Mouse (Mus musculus) thymus, adult 2 months (tissue): ENCODE results near the gene Plscr5.

Experiments
- CTCF ChIP-seq: fragments of 200-500 bp; IDR thresholded peaks from 2 replicates; pipeline ENCODE4 v1.5.1; 2012; ENCODE audit warnings: mild to moderate bottlenecking, control low read depth, low read length, moderate library complexity, borderline replicate concordance; ENCODE audit not compliant: control insufficient read depth, poor library complexity, insufficient read depth; ENCODE audit errors: extremely low read depth
- POLR2A ChIP-seq: fragments of 200-500 bp; IDR thresholded peaks from 2 replicates; pipeline ENCODE4 v1.6.1; 2012; ENCODE audit warnings: mild to moderate bottlenecking, low read length, control low read depth, moderate library complexity; ENCODE audit not compliant: control insufficient read depth, poor library complexity, insufficient read depth; ENCODE audit errors: extremely low read depth

DNA sequence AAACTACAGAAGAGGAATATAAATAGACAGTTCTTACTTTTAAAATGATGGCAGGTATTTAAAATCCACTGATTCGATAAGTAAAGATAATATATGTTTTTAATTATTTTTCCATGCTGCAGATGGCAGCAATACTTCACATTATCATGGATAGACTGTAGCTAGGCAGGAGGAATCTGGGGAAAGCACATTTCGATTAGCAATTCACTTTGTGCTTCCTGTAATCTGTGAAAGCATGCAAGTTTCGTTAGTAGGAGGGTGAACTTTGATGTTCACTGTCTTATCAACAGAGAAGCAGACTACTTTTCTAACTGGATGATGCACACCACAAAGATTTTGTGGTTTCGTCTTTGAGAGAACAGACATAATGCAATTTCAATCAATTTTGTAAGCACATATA lies 24.7 kb downstream of the Plscr5 start:
- TF ChIP-seq CTCF (no peak), POLR2A (no peak)
